Mouse (Mus musculus) frontal cortex, postnatal 10 days (tissue): ENCODE data around the gene Tepsin.

Experiments used
- DNase-seq, 2 experiments: peaks; one replicate each; pipeline ENCODE4 v3.0.0; 2022; ENCODE audit warnings: low spot score in 2 of 2, mixed read lengths in 1 of 2

Gene Tepsin

DNA sequence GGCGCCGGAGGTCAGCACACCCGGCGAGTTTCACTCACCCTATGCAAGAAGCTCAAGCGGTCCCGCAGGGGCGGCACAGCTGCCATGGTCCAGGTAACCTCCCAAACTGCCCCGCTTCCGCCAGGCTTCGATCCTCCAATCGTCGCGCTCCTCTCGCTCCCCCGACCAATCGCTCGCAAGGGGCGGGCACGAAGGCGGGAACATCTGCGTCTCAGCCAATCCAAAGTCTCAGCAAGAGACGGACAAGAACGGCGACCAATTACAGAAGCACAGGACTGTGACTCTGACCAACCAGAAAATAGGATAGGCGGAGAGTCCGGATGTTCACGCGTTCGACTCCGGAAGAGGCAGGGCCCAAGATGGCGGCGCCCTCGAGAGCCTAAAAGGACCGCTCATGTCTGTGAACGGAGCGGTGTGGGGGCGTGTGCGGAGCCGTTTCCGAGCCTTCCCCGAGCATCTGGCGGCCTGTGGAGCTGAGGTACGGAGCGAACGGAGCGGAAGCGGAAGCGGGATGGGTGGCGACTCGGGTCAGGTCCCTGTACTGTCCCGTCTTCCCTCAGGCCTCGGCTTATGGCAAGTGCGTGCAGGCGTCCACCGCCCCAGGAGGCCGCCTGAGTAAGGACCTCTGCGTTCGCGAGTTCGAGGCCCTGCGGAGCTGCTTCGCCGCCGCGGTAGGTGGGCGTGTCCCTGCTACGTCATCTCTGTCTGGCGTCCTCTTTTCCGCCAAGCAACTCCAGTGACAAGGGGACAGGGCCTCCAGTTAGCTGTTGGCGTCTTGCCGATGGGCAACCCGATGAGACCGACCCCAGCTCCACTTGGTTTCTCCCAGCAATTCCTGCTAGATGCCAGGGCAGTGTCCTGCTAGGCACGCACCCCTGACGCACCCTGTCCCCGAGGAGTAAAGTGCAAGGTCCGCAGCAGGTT is at the start of gene Tepsin, which contains the start of gene Ndufaf8:
Gene Tepsin, minus strand, starts transcription at position 144 of the 924 bp plus-strand sequence.
Gene Ndufaf8, plus strand, starts transcription at position 341 of the 924 bp plus-strand sequence.
- DNase-seq = peak; percentile 97 to 99

DNA sequence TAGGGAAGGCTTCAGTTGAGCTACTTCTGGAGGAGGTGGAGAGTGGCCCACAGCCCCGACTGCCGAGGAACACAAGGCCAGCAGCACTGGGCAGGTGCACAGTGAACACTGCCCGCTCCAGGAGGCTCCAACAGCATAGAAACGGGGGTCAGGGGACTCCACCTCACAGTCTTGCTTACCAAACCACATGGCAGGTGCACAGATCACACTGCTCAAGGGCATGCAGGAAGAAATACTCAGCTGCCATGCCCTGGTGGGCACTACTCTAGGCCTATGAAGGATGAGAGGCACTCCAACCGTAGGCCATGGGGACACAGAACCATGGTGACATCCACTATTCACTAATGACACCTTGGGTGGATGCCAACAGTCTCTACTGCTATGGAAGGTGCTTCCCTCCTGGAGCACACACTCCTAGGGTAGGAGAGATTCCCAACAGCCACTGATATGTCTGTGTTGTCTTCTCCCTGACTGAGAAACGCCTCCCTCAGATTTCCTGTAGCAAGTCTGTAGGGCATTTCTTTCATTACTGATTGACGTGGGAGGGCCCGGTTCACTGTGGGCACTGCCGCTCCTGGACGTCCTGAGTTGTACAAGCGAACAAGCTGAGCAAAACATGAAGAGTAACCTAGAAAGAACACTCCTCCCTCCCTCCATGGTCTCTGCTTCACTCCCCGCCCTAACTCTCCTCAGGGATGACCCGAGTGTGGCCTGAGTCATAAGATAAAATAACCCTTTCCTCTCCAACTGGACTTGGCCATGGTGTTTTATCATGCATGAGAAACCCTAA is 45.4 kb upstream of the Tepsin start:
- DNase-seq = no peak

DNA sequence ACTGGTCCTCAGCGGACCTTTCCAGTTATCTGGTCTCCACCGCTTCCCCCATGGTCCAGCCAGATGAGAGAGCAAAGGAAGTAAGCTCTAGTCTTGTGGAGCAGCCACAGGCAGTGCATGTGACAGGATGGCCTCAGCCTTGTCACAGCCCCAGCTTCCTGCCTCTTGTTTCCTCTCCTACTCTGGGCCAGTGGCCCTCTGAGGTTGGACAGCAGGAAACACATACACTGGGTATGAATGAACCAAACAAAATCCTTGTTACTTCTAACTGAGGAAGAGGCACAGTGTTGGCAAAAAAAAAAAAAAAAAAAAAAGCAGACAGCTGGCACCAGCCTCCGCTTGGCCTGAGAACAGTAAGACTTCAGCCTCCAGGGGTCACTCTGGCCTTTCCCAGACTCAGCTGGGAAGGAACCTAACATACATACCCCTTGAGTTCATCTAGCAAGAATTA is 44.1 kb upstream of the Tepsin start:
- peak; percentile 33 to 58 for DNase-seq

DNA sequence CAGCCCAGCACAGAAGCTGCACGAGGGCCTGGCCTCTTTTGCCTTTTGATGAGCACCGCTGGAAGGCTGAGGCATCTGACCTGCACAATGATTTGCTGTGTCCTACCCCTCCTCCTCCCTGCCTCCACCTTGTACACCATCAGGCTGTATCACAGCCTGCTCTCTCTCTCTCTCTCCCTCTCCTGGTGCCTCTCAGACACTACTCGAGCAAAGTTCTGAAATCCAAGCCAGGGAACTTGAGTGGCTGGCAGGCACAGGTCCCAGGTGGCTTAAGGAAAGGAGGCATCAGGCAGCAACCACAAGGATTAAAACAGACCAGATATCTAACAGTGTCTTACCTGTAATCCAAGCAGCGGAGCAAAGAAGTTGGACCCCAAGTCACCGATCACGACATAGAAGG is 41.7 kb upstream of the Tepsin start:
- DNase-seq = no peak

DNA sequence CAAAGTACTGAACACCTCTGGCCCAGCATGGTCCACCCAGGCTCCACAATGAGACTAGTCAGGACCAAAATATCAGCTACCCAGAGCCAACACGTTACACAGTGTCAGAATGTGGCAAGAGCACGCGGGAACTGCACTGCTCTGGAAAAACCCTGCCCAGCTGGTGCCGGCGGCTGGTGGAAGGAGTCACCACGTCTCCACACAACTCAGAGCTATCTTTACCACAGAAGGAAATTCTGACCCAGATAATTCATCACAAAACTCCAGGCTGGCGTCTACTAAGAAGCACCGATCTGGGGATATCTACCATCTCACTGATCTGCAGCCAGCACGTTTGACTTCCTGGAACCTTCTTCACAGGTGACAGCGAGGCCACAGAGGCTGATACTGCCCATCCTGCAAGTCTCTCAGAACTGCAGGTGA is 40.8 kb upstream of the Tepsin start:
- DNase-seq = no peak

DNA sequence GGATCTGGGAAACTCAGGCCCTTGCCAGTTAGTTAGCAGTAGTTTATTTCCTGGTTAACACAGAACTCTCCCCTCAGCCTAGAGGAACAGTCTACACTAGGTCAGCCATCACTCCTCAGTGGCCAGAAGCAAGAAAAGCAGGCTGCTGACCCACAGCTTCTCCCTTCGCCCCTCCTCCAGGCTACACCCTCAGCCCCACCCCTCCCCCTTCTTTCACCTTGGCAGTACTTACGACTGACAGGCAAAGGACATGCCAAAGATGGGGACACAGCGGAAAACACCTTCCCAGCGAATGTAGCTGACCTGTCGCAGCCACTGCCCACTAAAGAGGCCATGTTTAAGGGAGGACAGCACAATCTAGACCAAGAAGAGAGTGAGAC is 39.1 kb upstream of the Tepsin start:
- no peak for DNase-seq

DNA sequence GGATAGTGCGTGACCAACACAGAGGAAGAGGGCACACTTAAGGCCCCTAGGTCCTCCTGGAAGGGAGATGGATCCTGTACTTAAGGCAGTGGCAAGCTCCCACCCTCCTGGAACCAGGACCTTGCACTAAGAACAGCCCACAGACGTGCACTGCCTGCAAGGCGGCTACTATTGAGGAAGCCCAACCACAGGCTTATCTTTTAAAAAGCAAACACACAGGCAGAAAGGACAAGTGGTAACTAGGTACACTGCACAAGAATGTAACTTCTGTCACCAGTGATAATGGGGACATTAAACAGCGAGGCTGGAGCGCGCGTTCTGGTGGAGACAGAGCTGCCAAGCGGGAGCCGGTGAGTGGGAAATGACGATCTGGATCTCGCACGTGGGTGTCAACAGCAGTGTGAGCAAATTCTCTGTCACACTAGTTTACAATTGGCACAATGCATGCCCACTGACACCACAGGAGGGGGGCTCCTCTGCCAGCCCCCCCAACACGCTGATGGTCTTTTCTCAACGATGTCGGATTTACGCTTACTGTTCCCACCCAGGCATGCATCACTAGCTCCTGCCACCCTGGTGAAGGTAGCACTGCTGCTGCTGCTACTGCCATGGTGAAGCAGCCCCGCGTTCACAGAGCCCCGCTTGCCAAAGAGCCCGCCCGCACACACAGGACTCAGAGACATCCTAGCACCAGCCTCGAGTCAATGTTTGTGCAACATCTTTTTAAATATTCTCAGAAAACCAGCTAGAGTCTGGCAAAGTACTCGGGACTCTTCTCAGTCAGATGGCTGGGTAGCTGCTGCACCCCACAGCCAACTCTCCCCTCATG is 38.5 kb upstream of the Tepsin start:
- DNase-seq = peak in 1 of 2 experiments; percentile 55

DNA sequence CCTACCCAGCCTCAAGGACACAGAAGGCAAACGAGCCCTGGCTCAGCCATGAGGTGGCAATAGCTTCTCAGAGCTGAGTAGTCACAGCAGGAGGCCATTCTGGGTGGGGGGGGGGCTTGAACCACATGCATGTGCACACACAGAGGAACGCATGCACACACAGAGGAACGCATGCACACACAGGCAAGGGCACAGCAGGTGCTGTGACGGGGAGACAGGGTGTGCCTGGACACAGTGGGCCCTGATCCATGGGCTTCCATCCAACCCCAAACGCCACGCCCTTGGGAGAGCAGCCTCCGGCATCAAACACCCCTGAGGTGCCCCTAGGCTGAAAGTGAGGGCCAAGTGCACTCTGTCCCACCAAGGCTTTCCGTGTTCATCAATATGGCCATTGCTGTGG is 37.7 kb upstream of the Tepsin start:
- DNase-seq = no peak

DNA sequence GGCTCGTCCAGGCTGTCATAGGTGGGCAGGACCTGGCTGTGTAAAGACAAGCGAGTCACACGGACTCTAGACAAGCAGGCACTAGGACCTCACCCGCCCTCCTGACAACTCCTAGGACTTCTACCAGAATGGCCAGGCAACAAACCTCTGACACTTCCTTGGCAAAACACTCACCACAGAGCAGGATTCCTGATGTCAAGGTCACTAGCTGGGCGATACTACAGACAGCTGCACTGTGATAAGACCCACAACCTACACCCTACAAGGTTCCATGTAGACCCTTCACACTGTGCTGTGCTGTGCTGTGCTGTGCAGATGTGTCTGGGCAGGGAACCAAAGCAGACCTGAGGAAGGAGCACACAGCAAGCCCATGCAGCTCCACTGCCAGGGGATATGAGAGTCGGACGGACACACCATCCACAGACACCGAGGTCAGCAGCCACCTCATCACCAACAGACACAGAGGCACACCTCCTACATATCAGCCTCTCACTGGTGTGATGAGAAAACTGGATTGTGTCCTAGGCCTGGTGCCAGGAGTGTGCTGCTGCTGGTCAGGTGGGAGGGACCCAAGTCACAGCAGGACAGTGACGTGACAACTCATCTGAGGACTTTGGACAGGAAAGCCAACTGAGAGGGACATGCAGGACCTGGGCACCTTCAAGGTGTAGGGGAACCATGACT is 36.5 kb upstream of the Tepsin start:
- no peak for DNase-seq

DNA sequence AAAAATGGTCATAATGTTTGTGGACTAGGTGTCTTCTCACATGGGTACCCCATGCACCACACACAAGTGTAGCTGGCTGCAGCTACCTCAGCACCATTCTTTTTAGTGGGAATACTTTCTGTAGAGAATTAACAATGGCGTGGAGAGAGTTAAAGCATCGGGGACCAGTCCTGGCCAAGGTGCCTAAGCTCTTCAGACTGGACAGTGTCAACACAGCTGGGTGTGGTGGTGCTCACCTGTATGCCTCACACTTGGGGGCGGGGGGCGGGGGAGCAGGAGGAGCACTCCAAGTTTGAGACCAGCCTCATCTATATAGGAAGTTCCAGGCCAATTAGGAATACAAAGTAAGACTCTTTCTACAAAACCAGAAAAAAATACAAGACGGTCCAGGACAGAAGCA is 35.6 kb upstream of the Tepsin start:
- no peak for DNase-seq

DNA sequence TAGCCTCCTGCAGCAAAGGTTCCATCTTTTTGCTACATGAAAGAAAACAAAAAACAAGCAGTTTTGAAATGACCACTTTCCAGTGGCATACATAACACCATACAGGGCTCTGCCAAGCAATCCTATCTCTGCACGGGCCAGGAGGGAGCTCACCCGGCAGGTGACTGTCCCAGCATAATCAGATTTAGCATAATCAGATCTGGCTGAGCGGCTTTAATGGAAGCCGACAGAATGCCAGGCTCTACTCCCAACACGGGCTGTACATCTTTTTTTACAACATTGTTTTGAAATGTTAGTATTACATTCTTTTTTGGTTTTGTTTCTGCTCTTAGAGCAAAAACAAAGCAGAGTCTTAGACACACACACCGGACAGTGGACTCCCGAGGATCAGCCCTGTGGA is 30.8 kb upstream of the Tepsin start:
- DNase-seq = no peak

DNA sequence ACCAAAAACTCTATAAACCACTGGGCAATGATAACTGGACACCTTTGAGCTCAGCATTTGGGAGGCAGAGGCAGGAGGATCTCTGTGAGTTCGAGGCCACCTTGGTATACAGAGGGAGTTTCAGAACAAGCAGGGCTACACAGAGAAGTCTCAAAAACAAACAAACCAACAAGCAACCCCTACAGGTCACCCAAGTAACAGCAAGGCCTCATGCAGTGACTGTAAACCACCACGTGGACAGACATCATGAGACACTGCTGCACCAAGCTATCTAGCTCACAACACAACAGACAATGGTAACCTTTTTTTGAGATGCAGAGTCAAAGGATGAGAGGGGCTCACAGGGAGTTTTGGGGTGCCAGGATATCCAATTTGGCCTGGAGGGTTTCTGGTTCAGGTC is 28.3 kb upstream of the Tepsin start:
- DNase-seq = no peak

DNA sequence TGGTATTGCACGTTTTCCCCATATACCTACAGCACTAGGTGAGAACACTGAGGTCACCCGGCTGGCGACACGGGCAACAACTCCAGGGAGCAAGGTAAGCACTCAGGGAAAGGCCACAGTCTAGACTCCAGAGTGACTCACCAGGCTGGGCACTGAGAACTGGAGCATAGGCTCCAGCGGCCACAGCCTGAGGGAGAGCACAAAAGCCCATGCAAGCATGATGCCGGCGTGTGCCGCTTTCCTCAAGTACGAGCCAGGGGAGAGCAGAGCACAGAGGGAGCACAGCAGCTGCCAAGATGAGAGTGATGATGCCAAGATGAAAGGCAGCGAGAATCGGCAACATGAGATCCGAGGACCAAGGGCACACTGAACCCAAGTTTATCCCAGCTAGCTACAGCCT is 23.6 kb upstream of the Tepsin start:
- no peak for DNase-seq

DNA sequence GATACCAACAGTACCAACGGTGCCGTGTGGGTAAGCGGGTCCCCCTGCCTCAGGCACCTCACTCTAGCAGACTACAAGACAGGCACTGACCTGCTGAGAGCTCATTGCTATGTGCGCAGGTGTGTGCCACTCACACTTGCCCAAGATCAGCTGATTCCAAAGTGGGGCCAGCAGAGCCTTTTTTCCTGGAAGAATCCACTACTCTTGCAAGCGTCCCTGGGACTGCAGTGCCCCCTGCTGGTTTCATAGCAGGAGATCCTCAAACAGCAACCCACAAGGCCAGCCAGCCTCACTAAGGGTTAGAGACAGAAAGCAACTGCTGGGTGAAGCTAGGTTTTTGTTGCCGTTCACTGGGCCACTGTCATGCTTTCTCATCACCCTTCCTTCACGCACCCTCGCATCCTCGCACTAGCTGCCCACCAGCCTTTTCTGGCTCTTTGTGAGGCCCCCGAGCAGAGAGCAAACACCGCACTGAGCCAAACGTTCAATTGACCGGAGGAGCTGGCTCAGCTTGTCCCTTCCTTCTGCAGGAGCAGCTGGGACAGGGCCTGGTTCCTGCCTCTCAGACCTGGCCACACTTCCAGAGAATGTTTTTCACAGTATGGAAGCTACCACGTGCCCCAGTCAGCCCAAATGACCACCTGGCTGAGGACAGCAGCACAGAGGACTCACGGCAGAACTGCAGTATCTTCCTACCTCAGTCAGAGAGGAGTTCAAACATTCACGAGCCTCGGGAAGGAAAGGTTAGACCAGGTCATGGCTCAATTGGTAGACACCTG is 22.3 kb upstream of the Tepsin start:
- peak in 1 of 2 experiments; percentile 68 for DNase-seq

DNA sequence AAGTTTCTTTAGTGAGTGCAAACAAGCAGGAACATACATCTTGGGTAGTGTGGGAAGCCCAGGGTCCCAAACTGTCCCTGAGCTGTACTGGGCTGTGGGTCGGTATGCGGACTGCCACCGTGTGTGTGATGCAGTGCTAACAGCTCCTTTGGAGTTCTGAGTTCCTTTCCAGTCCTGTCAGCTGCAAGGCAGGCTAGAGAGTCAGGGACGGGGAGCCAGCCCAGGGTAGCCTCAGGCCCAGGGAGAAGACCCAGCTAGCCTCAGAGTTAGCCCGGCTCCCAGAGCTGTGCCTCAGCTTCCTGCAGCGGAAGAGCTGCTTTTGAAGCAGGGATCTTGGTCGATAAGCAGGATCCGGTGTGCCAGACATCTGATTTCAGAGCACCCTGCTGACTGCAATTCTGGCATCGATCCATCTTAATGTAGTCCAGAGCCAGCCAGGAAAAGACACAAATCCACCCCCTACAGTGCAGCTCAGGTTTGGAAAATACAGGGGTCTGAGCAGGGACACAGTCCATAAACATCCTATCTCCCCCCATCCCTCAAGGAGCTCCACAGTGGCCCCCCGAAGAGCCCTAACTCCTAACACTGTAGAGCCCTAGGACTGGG is 21.5 kb upstream of the Tepsin start:
- DNase-seq = no peak

DNA sequence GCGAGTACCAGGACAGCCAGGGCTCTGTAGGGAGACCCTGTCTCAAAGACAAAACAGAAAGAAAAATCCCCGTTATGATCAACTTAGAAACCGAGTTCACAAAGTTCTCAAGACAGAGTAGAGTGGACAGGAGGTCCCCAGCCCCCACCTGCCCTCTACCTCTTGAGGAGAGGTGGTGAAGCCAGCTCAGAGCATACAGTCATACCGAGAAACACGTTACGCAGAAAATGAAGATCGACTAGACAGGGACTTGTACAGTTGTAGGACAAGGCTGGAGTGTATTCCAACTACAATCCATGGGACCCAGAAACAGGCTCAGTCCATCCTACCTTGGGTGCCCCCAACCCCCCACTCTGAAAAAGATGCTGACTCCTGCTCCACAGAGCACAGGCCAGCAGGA is 20.6 kb upstream of the Tepsin start:
- DNase-seq = no peak

DNA sequence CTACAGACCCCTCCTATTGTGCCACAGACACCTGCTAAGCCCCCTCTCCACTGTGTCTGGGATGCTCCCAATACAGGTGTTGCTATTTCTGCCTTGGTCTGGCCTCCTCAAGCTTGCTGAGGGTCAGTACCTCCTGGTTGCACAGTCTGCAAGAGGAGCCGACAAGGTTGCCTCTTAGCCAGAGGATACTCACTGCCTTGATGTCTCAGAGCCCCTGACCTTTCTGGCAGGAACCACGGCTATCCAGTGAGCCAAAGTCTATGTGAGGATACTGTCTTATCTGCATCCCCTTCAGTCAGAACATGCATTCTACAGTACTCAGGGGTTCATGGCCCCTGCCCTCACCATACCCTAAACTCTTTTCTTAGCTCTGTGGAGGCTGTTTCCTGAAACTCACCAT is 19.1 kb upstream of the Tepsin start:
- no peak for DNase-seq

DNA sequence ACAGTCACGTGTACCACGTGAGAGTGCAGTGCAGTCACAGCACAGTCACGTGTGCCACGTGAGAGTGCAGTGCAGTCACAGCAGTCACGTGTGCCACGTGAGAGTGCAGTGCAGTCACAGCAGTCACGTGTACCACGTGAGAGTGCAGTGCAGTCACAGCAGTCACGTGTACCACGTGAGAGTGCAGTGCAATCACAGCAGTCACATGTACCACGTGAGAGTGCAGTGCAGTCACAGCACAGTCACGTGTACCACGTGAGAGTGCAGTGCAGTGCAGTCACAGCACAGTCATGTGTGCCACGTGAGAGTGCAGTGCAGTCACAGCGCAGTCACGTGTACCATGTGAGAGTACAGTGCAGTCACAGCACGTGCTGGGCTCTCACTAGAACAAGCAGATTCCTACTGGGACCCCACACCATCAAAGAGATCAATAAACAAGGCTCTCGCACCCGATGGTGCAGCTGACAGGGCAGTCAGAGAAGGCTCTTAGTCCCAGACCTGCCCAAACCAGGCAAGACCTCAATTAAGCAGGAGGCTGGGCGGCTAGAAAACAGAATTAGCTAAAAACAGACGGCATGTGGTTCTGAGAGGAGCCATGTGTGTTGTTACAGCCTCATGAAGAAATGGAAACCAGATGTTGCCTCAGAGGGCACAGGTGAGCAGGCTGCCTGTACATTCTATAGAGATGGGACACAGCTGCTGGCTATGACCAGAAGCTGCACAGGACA is 16.1 kb upstream of the Tepsin start:
- DNase-seq = no peak

DNA sequence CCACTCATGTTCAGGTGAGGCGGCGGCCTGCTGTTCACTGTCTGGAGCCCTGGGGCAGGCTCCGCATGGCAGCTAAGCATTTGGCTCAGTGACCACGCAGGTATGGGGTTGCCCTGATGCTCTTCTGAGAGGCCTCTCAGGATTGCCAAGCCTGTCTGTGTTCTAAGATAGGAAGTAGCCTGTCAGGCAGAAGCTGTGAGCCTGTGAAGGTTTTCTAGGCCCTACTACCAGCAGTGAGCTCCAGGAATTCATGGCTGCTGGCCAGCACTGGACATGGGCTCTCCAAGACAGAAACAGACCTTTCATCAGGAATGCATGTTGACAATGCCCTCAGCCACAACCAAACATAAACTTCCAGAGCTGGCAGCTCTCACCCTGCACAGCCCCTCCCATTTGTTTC is 13.6 kb upstream of the Tepsin start:
- DNase-seq = no peak
